Mouse (Mus musculus) CD4-positive naive resting alpha-beta T cell, adult 76 days (primary cell): ENCODE data around the gene Stap2. TPM values are rescaled to one million over a fixed set of nuclear protein-coding genes. Genes with fewer than 3 reads are reported as not detected.

ENCODE experiments used
- total RNA-seq: library from RNA; stranded (reverse); gene quantifications from one replicate; pipeline ENCODE4 v1.2.4, GENCODE M21; 2023

Stap2 gene
- 0.88 TPM for total RNA-seq

DNA sequence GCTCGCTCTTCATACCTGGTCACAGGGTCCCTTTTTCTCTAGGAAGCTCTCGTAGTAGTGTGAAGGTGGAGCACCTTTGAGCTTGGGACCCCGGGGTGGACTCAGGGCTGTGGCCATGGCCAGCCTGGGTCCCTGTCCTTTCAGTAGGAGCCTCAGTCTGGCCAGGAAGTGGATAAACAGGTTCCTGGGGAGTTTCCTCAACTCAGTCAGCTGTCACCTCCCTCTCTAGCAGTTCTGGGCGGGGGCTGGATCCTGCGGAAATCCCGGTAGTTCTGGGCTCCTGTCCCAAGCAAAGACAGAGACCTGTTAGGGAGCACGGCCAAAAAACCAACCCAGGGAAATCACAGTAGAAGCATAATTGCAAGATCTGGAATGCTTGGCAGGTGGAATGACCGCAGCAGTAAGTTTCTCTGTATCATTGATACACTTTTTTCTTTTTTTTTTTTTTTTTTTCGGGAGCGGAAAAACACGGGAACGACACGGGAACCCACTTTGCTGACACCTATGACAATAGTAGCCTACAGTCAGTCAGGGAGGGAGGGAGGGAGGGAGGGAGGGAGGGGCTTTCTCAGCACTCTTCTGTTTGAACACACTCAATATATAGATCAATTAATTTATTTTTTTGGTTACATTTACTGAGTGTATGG is at the start of gene Stap2, which contains the start of gene Mpnd:
Stap2 (minus strand) TSS at position 170 of the 647 bp plus-strand sequence.
Mpnd (plus strand) TSS at position 297 of the 647 bp plus-strand sequence.

GRCm38 (mm10) chr17:56040030-56040856 is 34.9 kb upstream of the Stap2 start, which contains the start of gene Chaf1a:
Gene Chaf1a, plus strand, starts transcription at chr17:56040439.

DNA sequence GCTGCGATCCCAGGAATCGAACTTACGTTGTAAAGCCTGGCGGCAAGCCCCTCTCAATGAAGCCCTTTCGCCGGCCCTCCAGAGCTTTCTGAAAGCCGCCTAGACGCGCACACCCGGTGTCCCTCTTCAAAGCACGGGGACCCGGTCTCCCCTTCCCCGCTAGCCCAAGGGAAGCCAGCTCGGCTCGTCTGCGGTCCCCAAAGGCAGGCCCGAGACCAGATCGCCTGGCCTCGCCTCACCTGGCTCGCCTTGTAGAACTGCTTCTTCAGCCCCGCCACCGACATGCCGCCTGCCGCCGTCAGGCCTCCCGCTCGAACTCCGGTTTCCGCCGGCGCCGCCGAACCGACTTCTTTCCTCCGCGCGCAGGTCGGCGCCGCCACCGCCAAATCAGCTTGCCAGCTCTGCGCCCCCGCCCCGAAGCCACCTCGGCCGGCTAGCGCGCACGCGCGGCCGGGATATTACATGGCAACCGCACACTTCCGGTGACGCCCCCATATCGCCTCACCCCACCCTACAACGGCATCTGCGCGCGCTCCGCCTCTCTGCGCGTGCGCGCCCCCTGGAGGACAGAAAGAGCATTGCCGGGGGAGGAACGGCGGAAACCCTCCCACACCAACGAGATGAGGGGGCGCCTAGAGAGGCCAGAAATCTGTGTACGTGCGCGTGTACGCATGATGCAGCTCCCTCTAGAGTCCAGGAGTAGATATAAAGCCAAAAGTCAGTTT is 31.0 kb upstream of the Stap2 start, which contains the start of gene Sh3gl1:
Sh3gl1 (minus strand) TSS at position 460 of the 725 bp plus-strand sequence.

GRCm38 (mm10) chr17:55986030-55986961 is 19.1 kb downstream of the Stap2 start, which contains the start of gene Fsd1:
Gene Fsd1, plus strand, starts transcription at chr17:55986509.

DNA sequence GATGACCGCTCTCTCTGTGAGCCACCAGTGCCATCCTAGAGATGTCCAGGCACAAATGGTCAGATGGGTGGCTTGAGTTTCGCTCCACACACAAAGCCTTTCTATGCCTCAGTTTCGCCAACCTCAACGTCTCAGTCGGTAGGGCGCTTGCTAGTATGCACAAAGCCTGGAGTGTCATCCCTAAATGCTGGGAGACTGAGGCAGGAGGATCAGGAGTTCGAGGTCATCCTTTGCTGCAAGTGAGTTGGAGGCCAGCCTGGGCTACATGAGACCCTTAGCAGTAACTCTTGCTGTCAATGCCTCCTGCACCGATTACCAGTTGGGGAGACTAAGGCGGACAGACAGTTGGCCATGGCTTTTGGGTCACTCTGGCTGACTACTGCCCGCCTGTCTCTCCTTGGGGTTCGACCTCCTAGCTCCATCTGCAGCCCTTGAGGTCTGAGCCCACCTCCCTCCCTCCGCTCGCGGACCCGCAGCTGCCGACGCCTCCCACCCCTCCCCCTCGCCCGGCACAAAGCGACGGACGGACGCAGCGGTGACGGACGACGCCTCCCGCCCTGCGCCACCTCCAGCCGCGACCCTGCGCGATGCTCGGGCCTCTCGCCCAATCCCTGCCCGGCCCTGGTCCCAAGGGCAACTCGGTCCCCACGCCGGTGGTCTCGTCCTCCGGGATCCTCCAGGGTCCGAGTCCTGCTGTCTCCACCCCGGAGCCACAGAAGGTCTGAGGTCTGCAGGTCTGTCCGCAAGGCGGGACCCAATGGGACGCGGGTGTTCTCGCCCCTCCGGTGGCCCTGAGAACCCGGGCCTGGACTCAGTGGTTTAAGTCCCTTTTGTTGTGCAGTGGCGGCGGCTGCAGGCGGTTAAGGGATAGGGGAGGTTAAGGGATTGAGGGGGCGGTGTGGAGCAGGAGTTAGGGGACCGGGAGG is 35.2 kb downstream of the Stap2 start, which contains the start of gene Shd:
Shd (plus strand) TSS at position 502 of the 926 bp plus-strand sequence.

DNA sequence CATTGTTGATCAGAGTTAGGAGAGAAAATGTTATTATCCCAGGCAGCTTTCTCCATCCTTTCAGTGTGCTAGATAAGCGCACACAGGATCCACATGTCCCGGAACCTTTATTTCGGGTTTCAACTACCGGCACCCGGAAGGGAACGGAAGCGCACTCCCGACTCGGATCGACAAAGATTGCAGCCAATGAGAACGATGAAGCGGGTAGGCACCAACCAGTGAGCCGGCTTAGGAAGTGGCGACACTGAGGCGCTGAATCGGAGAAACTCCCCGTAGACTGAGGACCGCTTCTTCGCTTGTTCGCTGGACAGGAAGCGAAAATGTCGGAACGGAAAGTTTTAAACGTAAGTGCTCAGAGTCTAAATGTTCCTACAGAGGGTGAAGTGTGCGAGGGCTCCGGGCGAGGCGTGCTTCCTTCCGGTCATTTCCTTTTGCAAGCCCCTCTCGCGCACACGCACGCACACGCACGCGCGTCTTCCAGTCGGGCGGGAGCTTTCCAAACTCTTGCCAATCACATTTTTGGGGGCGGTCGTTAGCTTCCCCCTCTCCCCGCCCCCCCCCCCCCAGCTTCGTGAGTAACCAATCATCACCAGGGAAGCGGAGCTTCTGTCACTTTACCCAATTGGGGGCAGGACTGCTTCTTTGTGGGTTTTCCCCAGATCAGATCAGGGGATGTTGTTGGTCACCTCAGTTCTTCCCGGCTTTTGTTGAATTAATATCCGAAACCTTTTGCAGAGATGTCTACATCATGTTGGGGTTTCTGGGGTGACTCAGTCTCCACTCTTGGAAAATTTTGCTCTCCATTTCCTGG is 46.3 kb downstream of the Stap2 start, which contains the start of gene Yju2:
Yju2 (plus strand) TSS at position 182 of the 811 bp plus-strand sequence.

DNA sequence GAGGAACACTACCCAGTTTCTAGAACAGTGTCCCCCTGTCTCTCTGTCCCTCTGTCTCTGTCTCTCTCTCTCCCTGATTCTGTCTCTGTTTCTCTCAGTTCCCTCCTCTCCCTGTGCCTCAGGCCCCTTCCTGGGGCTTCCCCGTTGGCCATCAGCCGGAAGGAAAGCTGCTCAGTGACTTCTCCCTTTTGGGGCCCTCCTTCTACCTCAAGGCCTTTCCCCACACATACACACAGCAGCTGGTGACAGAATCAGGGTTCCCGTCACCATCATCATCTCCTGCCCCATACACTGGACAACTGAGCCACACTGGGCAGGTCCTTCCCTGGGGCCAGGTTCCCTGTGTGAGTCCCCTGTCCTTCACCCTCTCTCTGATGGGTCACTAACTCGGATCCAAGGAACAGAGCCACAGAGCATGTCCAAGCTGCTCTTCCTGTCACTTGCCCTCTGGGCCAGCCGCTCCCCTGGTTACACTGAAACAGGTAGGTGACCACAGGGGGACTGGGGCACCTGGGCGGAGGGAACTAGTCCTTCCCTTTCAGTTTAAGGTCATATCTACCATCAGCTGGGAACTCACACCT is 52.8 kb downstream of the Stap2 start, which contains the start of gene Ebi3:
Ebi3 (plus strand) TSS at position 194 of the 581 bp plus-strand sequence.

DNA sequence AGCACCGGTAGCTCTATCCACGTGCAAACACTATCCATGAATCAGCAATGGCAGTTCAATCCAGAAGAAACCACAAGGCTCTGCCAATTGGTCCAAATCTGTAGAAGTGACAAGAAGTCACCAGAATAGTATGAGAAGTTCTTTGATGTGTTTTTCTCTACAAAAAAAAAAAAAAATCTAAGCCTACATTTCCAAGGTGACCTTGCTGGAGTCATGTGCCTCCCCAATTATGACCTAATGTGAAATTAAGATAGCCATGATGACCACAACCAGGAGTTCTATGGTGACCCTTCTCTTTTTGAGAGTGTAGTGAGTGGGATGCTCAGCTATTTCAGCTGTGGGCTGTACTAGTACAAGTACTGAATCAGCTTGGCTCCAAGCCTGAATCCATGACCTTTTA is 56.0 kb downstream of the Stap2 start, which contains the start of gene Zfp119b:
Zfp119b (minus strand) TSS at position 101 of the 400 bp plus-strand sequence.

Other genes starting within 250 kb of the Stap2 start
- gene Zfp119a, start 126.7 kb downstream of the Stap2 start, total RNA-seq, result 17.6 TPM
- gene Zfp959, start 113.5 kb downstream of the Stap2 start, total RNA-seq, result 29.9 TPM
- gene Zfp119b, start 56.1 kb downstream of the Stap2 start, total RNA-seq, result 5.0 TPM
- gene Ebi3, start 52.9 kb downstream of the Stap2 start, total RNA-seq, result 2.3 TPM
- gene Yju2, start 46.5 kb downstream of the Stap2 start, total RNA-seq, result 51.7 TPM
- 2.5 TPM for gene Shd, start 35.1 kb downstream of the Stap2 start, total RNA-seq
- gene Fsd1, start 19.1 kb downstream of the Stap2 start, total RNA-seq, result not detected
- gene Mpnd, start 127 bp upstream of the Stap2 start, total RNA-seq, result 56.3 TPM
- 106 TPM for gene Sh3gl1, start 31.1 kb upstream of the Stap2 start, total RNA-seq
- gene Chaf1a, start 34.9 kb upstream of the Stap2 start, total RNA-seq, result 1.3 TPM
- 73.3 TPM for gene Ubxn6, start 69.4 kb upstream of the Stap2 start, total RNA-seq
- 96.3 TPM for gene Hdgfl2, start 74.0 kb upstream of the Stap2 start, total RNA-seq
- not detected for gene Plin4, start 104.2 kb upstream of the Stap2 start, total RNA-seq
- not detected for gene Plin5, start 112.0 kb upstream of the Stap2 start, total RNA-seq
- gene Lrg1, start 116.4 kb upstream of the Stap2 start, total RNA-seq, result not detected
- 0.15 TPM for gene Sema6b, start 134.8 kb upstream of the Stap2 start, total RNA-seq
- 10.3 TPM for gene Tnfaip8l1, start 156.9 kb upstream of the Stap2 start, total RNA-seq
- gene Mydgf, start 178.3 kb upstream of the Stap2 start, total RNA-seq, result 41.8 TPM
- gene Dpp9, start 213.3 kb upstream of the Stap2 start, total RNA-seq, result 44.0 TPM